Mouse (Mus musculus): ENCODE measurements at regions not wholly inside any gene's neighbourhood (a gene's known extent, or its start where the extent isn't known, plus 50 kb on each side); places are given as distances from the start of the nearest gene placed in this dataset.

DNA sequence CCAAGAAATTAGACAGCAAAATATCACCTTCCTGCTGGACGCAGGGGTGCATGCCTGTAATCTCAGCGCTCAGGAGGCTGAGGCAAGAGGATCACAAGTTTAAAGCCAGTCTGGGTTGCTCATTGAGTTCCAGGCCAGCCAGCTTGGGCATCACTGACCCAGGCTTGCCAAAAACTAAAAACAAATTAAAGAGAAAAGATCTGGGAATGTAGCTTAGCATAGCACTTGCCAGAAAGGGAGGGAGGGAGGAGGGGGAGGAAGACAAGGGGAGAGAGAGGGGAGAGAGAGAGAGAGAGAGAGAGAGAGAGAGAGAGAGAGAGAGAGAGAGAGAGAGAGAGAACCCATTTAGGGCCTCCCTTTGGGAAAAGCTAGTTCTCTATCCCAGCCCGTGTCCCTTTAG, 112.7 kb upstream of the Thy1 start:
- no peak for DNase-seq

- no peak for DNase-seq
Measured at GRCm38 (mm10) chr9:43934012-43934690, 109.0 kb upstream of the Thy1 start.

GRCm38 (mm10) chr9:43934691-43935064, 108.5 kb upstream of the Thy1 start:
- DNase-seq, result no peak

DNA sequence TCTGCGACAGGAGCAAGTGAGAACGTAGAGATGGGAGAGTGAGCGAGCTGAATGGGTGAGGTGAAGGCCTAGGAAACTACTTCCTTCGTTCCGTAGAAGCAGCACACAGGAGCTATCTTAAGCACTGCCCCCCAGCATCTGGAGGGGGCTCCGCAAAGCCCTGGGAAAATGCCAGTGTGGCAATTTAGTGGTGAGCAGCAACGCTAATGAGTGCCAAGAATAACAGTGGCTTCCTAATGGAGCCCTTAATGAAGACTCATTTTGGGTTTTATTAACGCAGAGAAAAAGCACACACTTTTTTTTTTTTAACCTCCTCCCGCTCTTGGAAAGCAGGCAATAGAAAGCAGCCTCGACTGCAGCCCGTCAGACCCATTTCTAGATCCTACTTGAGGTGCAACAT, 103.8 kb upstream of the Thy1 start:
- no peak for DNase-seq

DNA sequence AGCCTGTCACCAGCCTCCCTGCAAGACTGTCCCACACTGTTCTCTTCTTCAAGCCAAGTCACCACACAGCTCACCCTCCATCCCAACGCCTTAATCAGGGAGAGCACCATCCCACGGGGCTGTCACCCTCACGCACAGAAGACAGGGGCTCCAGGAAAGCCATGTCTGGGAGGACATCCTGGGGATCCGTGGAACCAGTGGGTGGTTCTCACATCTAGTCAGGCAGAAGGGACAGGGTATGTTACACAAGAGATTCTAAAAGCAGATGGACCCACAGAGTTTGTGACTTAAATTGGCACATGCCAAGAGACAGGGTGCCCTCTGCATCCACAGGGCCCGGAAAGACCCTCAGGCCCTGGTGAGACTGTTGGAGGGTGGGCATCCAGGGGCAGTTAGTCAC, 101.0 kb upstream of the Thy1 start:
- DNase-seq, result no peak

DNA sequence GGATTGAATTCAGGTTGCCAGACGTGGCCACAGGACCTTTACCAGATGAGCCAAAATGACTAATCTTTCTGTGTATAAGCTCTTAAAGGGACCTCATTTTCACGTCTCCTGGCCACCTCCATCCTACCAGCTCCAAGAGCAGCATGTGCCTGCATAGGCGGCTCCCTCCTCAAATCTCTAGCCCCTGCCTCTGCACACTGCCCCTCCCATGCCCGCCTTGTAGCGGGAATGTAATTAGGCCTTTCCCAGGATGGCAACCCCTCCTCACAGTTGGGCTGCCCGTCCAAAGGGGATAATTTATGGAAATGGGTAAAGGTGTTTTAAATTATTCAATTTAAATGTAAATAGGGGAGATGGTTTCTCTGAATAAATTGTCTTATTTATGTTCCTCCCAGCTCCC, 99.7 kb upstream of the Thy1 start:
- no peak for DNase-seq

- peak; percentile 39 to 43 for DNase-seq
Measured at GRCm38 (mm10) chr9:43944816-43945741, 98.1 kb upstream of the Thy1 start.

DNA sequence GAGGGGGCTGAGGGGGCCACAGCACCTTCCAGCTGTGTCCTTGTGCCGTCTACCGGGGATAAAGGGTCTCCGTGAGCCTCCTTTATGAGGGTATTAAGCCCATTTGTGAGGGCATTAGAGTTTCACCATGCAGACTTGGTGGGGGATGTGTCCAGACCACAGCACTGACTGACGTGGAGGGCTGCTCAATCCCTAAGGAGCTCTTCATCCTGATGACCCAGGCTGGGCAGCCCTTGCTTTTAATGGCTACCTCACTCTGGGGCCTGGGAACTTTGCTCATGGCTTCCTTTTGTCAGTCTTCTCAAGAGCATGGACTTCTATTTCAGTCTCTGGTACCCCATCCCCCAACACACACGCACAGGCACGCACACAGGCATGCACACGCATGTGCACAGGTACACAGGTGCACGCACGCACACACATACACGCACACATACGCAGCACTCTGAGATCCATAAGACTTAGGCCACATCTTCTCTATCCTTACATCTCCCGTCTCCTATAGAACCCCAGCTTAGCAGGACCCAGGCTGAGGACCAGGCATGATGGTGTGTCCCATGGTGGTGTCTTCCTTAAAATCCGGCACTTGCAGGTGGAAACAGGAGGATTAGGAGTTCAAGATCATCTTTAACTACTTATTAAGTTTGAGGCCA, 97.1 kb upstream of the Thy1 start:
- DNase-seq, result no peak

GRCm38 (mm10) chr9:43947089-43947488, 96.1 kb upstream of the Thy1 start:
- DNase-seq, result no peak

- no peak for DNase-seq
Measured at GRCm38 (mm10) chr9:43947490-43948150, 95.6 kb upstream of the Thy1 start.

GRCm38 (mm10) chr9:43953128-43953527, 90.1 kb upstream of the Thy1 start:
- peak; percentile 56 to 73 for DNase-seq

GRCm38 (mm10) chr9:43959541-43959940, 83.6 kb upstream of the Thy1 start:
- DNase-seq, result no peak

DNA sequence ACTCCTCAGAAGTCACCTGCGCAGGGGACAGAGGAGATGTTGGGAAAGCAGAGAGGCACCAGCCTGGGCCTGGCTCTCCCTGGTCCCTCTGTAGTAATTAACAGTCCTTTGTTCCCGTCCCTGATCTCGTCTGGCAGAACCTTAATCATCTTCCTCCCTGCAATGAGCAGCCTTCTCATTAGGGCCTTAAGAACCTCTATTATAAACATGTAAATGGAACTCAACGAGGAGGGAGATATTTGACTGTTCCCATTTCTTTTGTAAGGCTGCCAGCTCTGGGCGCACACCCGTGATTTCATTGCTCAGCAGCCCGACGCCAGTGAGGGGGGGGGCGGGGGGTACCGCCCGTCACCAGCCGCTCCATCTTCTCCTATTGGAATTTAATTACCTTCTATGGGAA, 81.8 kb upstream of the Thy1 start:
- DNase-seq, result no peak

- DNase-seq, result no peak
Measured at GRCm38 (mm10) chr9:43965171-43965570, 78.0 kb upstream of the Thy1 start.

- peak; percentile 26 to 52 for DNase-seq
Measured at GRCm38 (mm10) chr9:43965811-43966210, 77.4 kb upstream of the Thy1 start.

GRCm38 (mm10) chr9:43970043-43970795, 73.0 kb upstream of the Thy1 start:
- peak; percentile 65 to 66 for DNase-seq

DNA sequence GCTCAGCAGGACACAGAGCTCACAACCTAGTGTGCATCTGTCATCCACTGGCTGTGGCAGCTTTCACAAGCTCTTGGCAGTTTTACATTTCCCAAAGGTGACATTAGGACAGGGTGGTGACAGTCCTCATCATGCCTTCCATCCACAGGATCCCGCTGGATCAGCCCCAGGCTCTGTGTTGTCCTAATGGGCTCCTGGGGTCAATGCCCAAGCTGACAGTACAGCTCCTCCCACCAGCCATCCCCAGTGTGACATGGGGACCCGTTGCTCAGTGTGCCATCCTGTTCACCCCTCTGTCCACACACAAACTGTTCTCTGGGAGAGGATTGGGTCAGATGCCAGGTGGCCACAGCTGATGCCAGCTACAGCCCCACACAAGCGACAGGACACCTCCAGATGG, 72.3 kb upstream of the Thy1 start:
- DNase-seq, result peak; percentile 48 to 58

DNA sequence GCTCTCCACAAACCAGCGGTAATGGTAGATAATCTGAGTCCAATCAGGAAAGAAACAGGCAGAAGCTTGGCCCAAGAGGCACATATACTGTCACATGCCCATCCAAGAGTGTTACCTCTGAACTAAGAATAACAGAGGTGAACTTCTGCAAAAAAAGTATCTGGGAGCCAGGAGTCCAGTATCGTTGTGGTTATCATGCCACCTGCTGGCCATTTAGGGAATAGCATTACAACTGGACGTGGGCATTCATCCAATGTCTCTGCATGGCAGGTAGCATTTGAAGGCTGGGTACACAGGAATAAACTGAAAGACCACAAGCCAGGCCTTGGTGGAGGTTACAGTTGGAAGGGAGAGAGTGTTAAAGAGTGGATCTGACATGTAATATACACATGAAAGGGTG, 70.9 kb upstream of the Thy1 start:
- DNase-seq, result peak; percentile 83 to 85

GRCm38 (mm10) chr9:43975405-43975804, 67.8 kb upstream of the Thy1 start:
- DNase-seq, result no peak

- DNase-seq, result no peak
Measured at GRCm38 (mm10) chr9:43976366-43976765, 66.8 kb upstream of the Thy1 start.

- no peak for DNase-seq
Measured at GRCm38 (mm10) chr9:43977773-43978172, 65.4 kb upstream of the Thy1 start.

DNA sequence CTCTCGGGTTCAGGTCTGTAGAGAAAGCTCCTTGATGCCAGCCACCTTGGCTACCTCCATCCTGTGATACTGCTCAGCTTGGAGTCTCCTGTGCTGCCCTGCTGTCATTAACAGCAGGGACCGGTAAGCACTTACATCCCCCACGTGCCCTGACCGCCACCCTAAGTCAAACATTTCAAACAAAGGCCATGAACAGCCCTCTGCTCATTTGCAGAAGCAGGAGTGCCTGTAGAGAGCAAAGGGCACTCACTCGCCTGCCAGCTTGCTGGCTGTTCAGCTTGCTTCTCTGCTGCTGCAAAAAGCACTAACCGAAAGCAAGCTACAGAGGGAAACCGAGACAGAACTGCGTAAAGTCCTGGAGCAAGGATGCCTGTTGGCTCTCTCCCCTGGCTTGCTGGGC, 61.8 kb upstream of the Thy1 start:
- DNase-seq, result no peak

Data from cerebellum, postnatal 25 days (tissue).